Mouse (Mus musculus) megakaryocyte, embryonic 14.5 days (primary cell): ENCODE measurements around the gene Igf1r.

Experiments
- FLI1 ChIP-seq: IDR thresholded peaks from 2 replicates; pipeline ENCODE4 v1.6.1; 2012; ENCODE audit warnings: low read length, inconsistent platforms, mixed read lengths
- GATA1 ChIP-seq: IDR thresholded peaks from 3 replicates; pipeline ENCODE4 v1.6.1; 2012; ENCODE audit warnings: mixed read lengths, low read length, inconsistent platforms, borderline replicate concordance

DNA sequence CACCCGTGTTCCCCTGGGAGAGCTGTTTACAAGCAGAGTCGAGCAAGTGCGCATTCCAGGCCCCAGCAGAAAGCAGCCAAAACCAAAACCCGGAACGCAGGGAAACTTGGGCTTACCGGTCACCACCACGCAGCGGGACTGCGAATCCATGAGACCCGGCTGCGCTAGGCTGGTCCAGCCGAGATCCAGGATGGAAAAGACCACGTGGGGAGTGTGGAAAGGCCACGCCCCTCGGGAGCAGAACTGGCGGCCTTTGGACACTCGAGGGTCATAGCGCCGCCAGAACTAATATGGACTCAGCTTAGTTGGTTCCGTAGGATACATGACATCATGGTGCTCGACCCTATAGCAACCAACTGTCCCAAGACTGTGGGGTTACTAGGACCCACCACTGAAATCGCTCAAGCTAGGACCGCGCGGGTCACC, 311.4 kb downstream of the Igf1r start, which contains the start of gene Pgpep1l:
- TF ChIP-seq FLI1, result no peak
- no peak for TF ChIP-seq GATA1
